ENCODE assay signal across 8 mouse cellular contexts in the genomic region with DNA sequence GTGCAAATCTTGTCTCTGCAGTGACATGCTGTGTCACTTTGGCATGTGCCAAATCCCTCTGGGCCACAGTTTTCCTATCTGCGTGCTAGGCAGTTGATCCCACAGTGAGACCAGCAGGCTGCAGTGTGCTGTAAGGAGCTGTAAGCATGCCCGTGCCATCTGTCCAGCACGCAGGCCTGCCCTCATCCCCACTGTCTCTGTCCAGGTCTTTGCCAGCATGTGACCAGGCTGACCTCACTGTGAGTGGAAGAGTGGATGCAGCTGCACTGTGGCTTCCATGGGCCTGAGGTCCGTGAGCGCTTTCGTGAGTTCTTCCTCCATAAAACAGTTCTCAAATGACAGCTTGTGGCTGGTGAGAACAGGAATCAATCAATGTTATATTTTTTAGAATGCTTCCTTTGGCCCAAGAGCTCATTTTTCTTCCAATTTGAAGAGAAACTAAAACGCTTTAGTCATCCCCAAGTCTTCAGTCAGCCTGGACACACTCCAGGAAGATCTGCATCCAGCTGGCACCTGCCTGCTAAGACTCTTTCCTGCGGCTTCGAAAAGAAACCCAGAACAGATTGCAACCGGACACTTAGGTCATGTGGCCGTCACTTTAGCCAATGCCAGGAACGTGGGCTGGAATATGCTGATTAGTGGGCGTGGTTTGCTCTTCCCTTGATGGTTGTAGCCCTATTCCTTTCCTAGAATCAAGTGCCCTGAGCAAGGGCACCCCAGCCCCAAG. TPM values are rescaled to one million over a fixed set of nuclear protein-coding genes. Genes with fewer than 3 reads are reported as not detected.
DNase-seq lines count a peak whose midpoint lies in the region; ATAC-seq and TF ChIP-seq lines count a peak whose summit lies in the region.

No protein-coding gene starts in this region.

- TF ChIP-seq EP300 in heart, postnatal 0 days (IDR thresholded peaks at IDR 0.05; ENCODE audit: low read depth), result no peak

- 10% methylated on average over 13 of the region's 13 CpGs for WGBS in forebrain, embryonic 15.5 days
- 13% methylated on average over 13 of the region's 13 CpGs for WGBS in heart, postnatal 0 days
- 17% methylated on average over 13 of the region's 13 CpGs for WGBS in liver, embryonic 12.5 days (ENCODE audit: insufficient replicate concordance)
- WGBS in neural tube, embryonic 13.5 days, result 8% methylated on average over 13 of the region's 13 CpGs

- peak; percentile 82 for DNase-seq in ES-E14 (ENCODE audit: low read depth, low spot score)
- peak; percentile 95 for DNase-seq in cerebellum, adult 11-12 months
- peak; percentile 94 for DNase-seq in heart, postnatal 0 days (ENCODE audit: low spot score)
- DNase-seq in kidney, postnatal 25 days, result peak; percentile 82 to 89

- peak; percentile 77 for ATAC-seq in forebrain, embryonic 15.5 days (replicated peaks)
- peak; percentile 93 for ATAC-seq in heart, postnatal 0 days (ENCODE audit: insufficient read depth, low read depth)
- ATAC-seq in liver, embryonic 12.5 days, result peak; percentile 61
- peak; percentile 77 for ATAC-seq in neural tube, embryonic 13.5 days (ENCODE audit: low read depth)
- ATAC-seq in monocyte, adult 5-6 weeks (replicated peaks; ENCODE audit: insufficient number of reproducible peaks, low FRiP score, low TSS enrichment, poor library complexity, severe bottlenecking), result no peak

- H3K4me1 ChIP-seq in ES-E14 (ENCODE audit: control insufficient read depth in 2 of 2, insufficient read depth in 2 of 2, low read length in 2 of 2, poor library complexity in 1 of 2), result peaks cover 0 to 6% of the 10 kb centered on the region in 2 experiments; a peak in 1 of 4 replicates
- peaks cover 24% of the 10 kb centered on the region for H3K4me1 ChIP-seq in forebrain, embryonic 15.5 days
- H3K4me1 ChIP-seq in heart, postnatal 0 days (ENCODE audit: control insufficient read depth, insufficient read depth), result peaks cover 9% of the 10 kb centered on the region; the same call in 1 of the 2 replicates
- H3K4me1 ChIP-seq in liver, embryonic 12.5 days, result peaks cover 8% of the 10 kb centered on the region
- peaks cover 39% of the 10 kb centered on the region for H3K4me1 ChIP-seq in neural tube, embryonic 13.5 days (replicated peaks)

- peak overlapping the region; percentile 31 for H3K4me2 ChIP-seq in forebrain, embryonic 15.5 days (replicated peaks)
- H3K4me2 ChIP-seq in heart, postnatal 0 days (ENCODE audit: low read depth, low read length), result peak overlapping the region; percentile 44
- peak overlapping the region; percentile 25; the same call in 1 of the 2 replicates for H3K4me2 ChIP-seq in liver, embryonic 12.5 days
- H3K4me2 ChIP-seq in neural tube, embryonic 13.5 days, result peak overlapping the region; percentile 32; the same call in 1 of the 2 replicates

- no peak for TF ChIP-seq CTCF in heart, postnatal 0 days (IDR thresholded peaks at IDR 0.05; ENCODE audit: low read depth)

- no peak overlapping the region for H3K4me3 ChIP-seq in ES-E14 (ENCODE audit: insufficient read depth in 1 of 2, low read depth in 1 of 2, low read length in 2 of 2, poor library complexity in 1 of 2, severe bottlenecking in 1 of 2)
- H3K4me3 ChIP-seq in forebrain, embryonic 15.5 days, result no peak overlapping the region
- 0 out of 2 replicates have a peak overlapping the region, but pooled peaks have one; percentile 14 for H3K4me3 ChIP-seq in heart, postnatal 0 days (ENCODE audit: low read depth, low read length)
- H3K4me3 ChIP-seq in liver, embryonic 12.5 days, result no peak overlapping the region
- H3K4me3 ChIP-seq in neural tube, embryonic 13.5 days, result 0 out of 2 replicates have a peak overlapping the region, but pooled peaks have one; percentile 11

- no peaks in the 10 kb centered on the region for H3K27me3 ChIP-seq in forebrain, embryonic 15.5 days
- H3K27me3 ChIP-seq in heart, postnatal 0 days (ENCODE audit: control insufficient read depth, insufficient read depth, low read length), result no peaks in the 10 kb centered on the region
- no peaks in the 10 kb centered on the region for H3K27me3 ChIP-seq in liver, embryonic 12.5 days (replicated peaks)
- H3K27me3 ChIP-seq in neural tube, embryonic 13.5 days, result no peaks in the 10 kb centered on the region

- H3K9ac ChIP-seq in ES-E14 (ENCODE audit: insufficient read depth, low read depth, low read length, poor library complexity, severe bottlenecking), result no peak overlapping the region
- peak overlapping the region; percentile 14; the same call in 1 of the 2 replicates for H3K9ac ChIP-seq in forebrain, embryonic 15.5 days (replicated peaks)
- H3K9ac ChIP-seq in heart, postnatal 0 days (replicated peaks; ENCODE audit: low read depth, low read length), result no peak overlapping the region
- no peak overlapping the region for H3K9ac ChIP-seq in liver, embryonic 12.5 days
- H3K9ac ChIP-seq in neural tube, embryonic 13.5 days, result 0 out of 2 replicates have a peak overlapping the region, but pooled peaks have one; percentile 26

- no peaks in the 10 kb centered on the region for H3K9me3 ChIP-seq in ES-E14 (ENCODE audit: control insufficient read depth, insufficient read depth, low read depth, low read length)
- no peaks in the 10 kb centered on the region for H3K9me3 ChIP-seq in forebrain, embryonic 15.5 days
- H3K9me3 ChIP-seq in heart, postnatal 0 days (replicated peaks; ENCODE audit: control insufficient read depth, low read length), result no peaks in the 10 kb centered on the region
- H3K9me3 ChIP-seq in liver, embryonic 12.5 days (replicated peaks), result no peaks in the 10 kb centered on the region
- H3K9me3 ChIP-seq in neural tube, embryonic 13.5 days, result no peaks in the 10 kb centered on the region

- in situ Hi-C loops in ES-E14 (cut with MboI; ENCODE audit: low sequenced_read_pairs in 2 of 2, unreplicated experiment in 2 of 2), result no loop called here

- no peaks in the 10 kb centered on the region for H3K36me3 ChIP-seq in ES-E14 (ENCODE audit: control insufficient read depth, insufficient read depth, low read length, poor library complexity, severe bottlenecking)
- H3K36me3 ChIP-seq in forebrain, embryonic 15.5 days, result no peaks in the 10 kb centered on the region
- no peaks in the 10 kb centered on the region for H3K36me3 ChIP-seq in heart, postnatal 0 days (replicated peaks; ENCODE audit: control insufficient read depth, insufficient read depth, low read length)
- H3K36me3 ChIP-seq in liver, embryonic 12.5 days, result no peaks in the 10 kb centered on the region
- no peaks in the 10 kb centered on the region for H3K36me3 ChIP-seq in neural tube, embryonic 13.5 days

- H3K27ac ChIP-seq in ES-E14 (ENCODE audit: insufficient read depth, low read depth, low read length, poor library complexity, severe bottlenecking), result no peak overlapping the region
- peak overlapping the region; percentile 85 for H3K27ac ChIP-seq in forebrain, embryonic 15.5 days (replicated peaks)
- peak overlapping the region; percentile 47 for H3K27ac ChIP-seq in heart, postnatal 0 days (ENCODE audit: low read depth)
- no peak overlapping the region for H3K27ac ChIP-seq in liver, embryonic 12.5 days
- H3K27ac ChIP-seq in neural tube, embryonic 13.5 days (replicated peaks), result peak overlapping the region; percentile 59; the same call in 1 of the 2 replicates

TF ChIP-seq in ES-E14, 5 proteins besides CTCF, POLR2A, EP300 and RAD21:
- TF ChIP-seq ZC3H11A (IDR thresholded peaks at IDR 0.05; ENCODE audit: borderline replicate concordance, low read depth, low read length) (no peak), MAFK (IDR thresholded peaks at IDR 0.05; ENCODE audit: insufficient read depth, low read depth, low read length) (0 out of 2 replicates have a peak, but pooled peaks have one; percentile 8), HCFC1 (IDR thresholded peaks at IDR 0.05; ENCODE audit: borderline replicate concordance, insufficient read depth, low read length) (no peak)

RNA-seq across cellular contexts. Expression of a gene that starts 46.1 kb away (rescaled TPM):
- total RNA-seq in ES-E14 (2012; rRNA removed), result 69.5 and 97.8 TPM in 2 replicates
- polyA plus RNA-seq in forebrain, embryonic 15.5 days (2015; fragmentation: Nextera tagmentation; extraction: Ambion mirVana), result 61.0 and 61.7 TPM in 2 replicates
- total RNA-seq in heart, postnatal 0 days (2014; rRNA removed; ENCODE audit: low replicate concordance), result 28.2 and 38.3 TPM in 2 replicates
- 14.4 and 15.7 TPM in 2 replicates for polyA plus RNA-seq in heart, postnatal 0 days (2015; fragmentation: Nextera tagmentation; extraction: Ambion mirVana)
- polyA plus RNA-seq in liver, embryonic 12.5 days (2016; fragmentation: Nextera tagmentation; extraction: Ambion mirVana), result 29.7 and 31.3 TPM in 2 replicates
- polyA plus RNA-seq in neural tube, embryonic 13.5 days (2015; fragmentation: Nextera tagmentation; extraction: Ambion mirVana), result 42.8 and 57.3 TPM in 2 replicates
- total RNA-seq in monocyte, adult 5-6 weeks (2017), result 104 to 140 TPM (median 114 TPM) in 3 replicates

Comparison
In these comparisons a context has a peak if more than half of its experiments do, and no peak if none do; other contexts are left out.
1. H3K27ac ChIP-seq: peak in forebrain, embryonic 15.5 days (single experiment), heart, postnatal 0 days (single experiment) and neural tube, embryonic 13.5 days (single experiment); none in ES-E14 (single experiment) and liver, embryonic 12.5 days (single experiment).
2. H3K4me3 ChIP-seq: peak in heart, postnatal 0 days (single experiment) and neural tube, embryonic 13.5 days (single experiment); none in ES-E14 (0 of 2), forebrain, embryonic 15.5 days (single experiment) and liver, embryonic 12.5 days (single experiment).
3. H3K9ac ChIP-seq: peak in forebrain, embryonic 15.5 days (single experiment) and neural tube, embryonic 13.5 days (single experiment); none in ES-E14 (single experiment), heart, postnatal 0 days (single experiment) and liver, embryonic 12.5 days (single experiment).
4. Peak in every context shown above with its lines, with median percentiles within 50 percentile points of each other: DNase-seq and H3K4me2 ChIP-seq.